Mouse (Mus musculus) MEL (cell line): ENCODE data around the gene Rpusd4. TPM values are rescaled to one million over a fixed set of nuclear protein-coding genes. Genes with fewer than 3 reads are reported as not detected.

ENCODE experiments used
- DNase-seq: peaks from one replicate; pipeline ENCODE4 v3.0.0; 2011; ENCODE audit warnings: low read depth, low spot score
- H3K27ac ChIP-seq: 2 replicates; pipeline ENCODE4 v1.5.1; 2012; ENCODE audit warnings: low read depth, mild to moderate bottlenecking, control low read depth, low read length, moderate library complexity; ENCODE audit not compliant: control insufficient read depth
- H3K27me3 ChIP-seq, 2 experiments: fragments of 150-350 bp in 1 of 2; sonication (generic) in 1 of 2; 2 replicates each; pipeline ENCODE4 v1.6.1; 2012; ENCODE audit warnings: low read length in 2 of 2, mild to moderate bottlenecking in 2 of 2, improper control_type of control experiment in 1 of 2, moderate library complexity in 1 of 2; ENCODE audit not compliant: insufficient read depth in 2 of 2, control insufficient read depth in 1 of 2
- H3K36me3 ChIP-seq, 2 experiments: 2 replicates each; pipeline ENCODE4 v1.6.1; 2012 to 2014; ENCODE audit warnings: low read length in 2 of 2, improper control_type of control experiment in 1 of 2, inconsistent platforms in 1 of 2, mild to moderate bottlenecking in 1 of 2; ENCODE audit not compliant: insufficient read depth in 2 of 2, control insufficient read depth in 1 of 2
- H3K4me1 ChIP-seq, 2 experiments: fragments of 150-350 bp in 1 of 2; sonication (generic) in 1 of 2; 2 replicates each; pipeline ENCODE4 v1.6.1; 2012; ENCODE audit warnings: low read length in 2 of 2, improper control_type of control experiment in 1 of 2, mild to moderate bottlenecking in 1 of 2; ENCODE audit not compliant: insufficient read depth in 2 of 2, control insufficient read depth in 1 of 2
- H3K4me3 ChIP-seq, 2 experiments: fragments of 150-350 bp in 1 of 2; sonication (generic) in 1 of 2; 2 replicates each; pipeline ENCODE4 v1.5.1; 2012; ENCODE audit warnings: low read depth in 2 of 2, low read length in 2 of 2, mild to moderate bottlenecking in 2 of 2, moderate library complexity in 2 of 2, control low read depth in 1 of 2, improper control_type of control experiment in 1 of 2; ENCODE audit not compliant: control insufficient read depth in 1 of 2, insufficient read depth in 1 of 2
- H3K79me2 ChIP-seq: 2 replicates; pipeline ENCODE4 v1.6.1; 2012; ENCODE audit warnings: mild to moderate bottlenecking, low read length, moderate library complexity; ENCODE audit not compliant: control insufficient read depth, poor library complexity, insufficient read depth
- H3K9ac ChIP-seq: 2 replicates; pipeline ENCODE4 v1.6.1; 2012; ENCODE audit warnings: low read depth, mild to moderate bottlenecking, control low read depth, low read length, moderate library complexity; ENCODE audit not compliant: control insufficient read depth, poor library complexity, severe bottlenecking
- H3K9me3 ChIP-seq: fragments of 150-350 bp; sonication (generic); replicated peaks from 2 replicates; pipeline ENCODE4 v1.6.1; 2012; ENCODE audit warnings: mild to moderate bottlenecking, low read length, improper control_type of control experiment, moderate library complexity; ENCODE audit not compliant: insufficient read depth
- E2F4 ChIP-seq: IDR thresholded peaks from 2 replicates; pipeline ENCODE4 v1.6.1; 2011; ENCODE audit warnings: low read depth, low read length, improper control_type of control experiment, borderline replicate concordance
- EP300 ChIP-seq, 2 experiments: IDR thresholded peaks; 2 replicates each; pipeline ENCODE4 v1.6.1; 2011; ENCODE audit warnings: improper control_type of control experiment in 2 of 2, low read length in 2 of 2, low read depth in 1 of 2, mild to moderate bottlenecking in 1 of 2
- GABPA ChIP-seq: IDR thresholded peaks from 2 replicates; pipeline ENCODE4 v1.6.1; 2012; ENCODE audit warnings: low read depth, mild to moderate bottlenecking, inconsistent platforms, low read length, improper control_type of control experiment, moderate library complexity
- HCFC1 ChIP-seq: IDR thresholded peaks from 2 replicates; pipeline ENCODE4 v1.6.1; 2012; ENCODE audit warnings: low read depth, mild to moderate bottlenecking, inconsistent platforms, low read length, improper control_type of control experiment, moderate library complexity
- JUND ChIP-seq: IDR thresholded peaks from 2 replicates; pipeline ENCODE4 v1.6.1; 2011; ENCODE audit warnings: low read depth, mild to moderate bottlenecking, improper control_type of control experiment, low read length
- KAT2A ChIP-seq: conservative IDR thresholded peaks from 2 replicates; pipeline ENCODE4 v1.6.1; 2012; ENCODE audit warnings: low read depth, low read length, improper control_type of control experiment, inconsistent platforms
- MAFK ChIP-seq: IDR thresholded peaks from 2 replicates; pipeline ENCODE4 v1.6.1; 2011; ENCODE audit warnings: low read depth, mild to moderate bottlenecking, low read length, improper control_type of control experiment, borderline replicate concordance
- MAX ChIP-seq: IDR thresholded peaks from 2 replicates; pipeline ENCODE4 v1.6.1; 2011; ENCODE audit warnings: low read length, improper control_type of control experiment
- MEF2A ChIP-seq: IDR thresholded peaks from 2 replicates; pipeline ENCODE4 v1.6.1; 2014; ENCODE audit warnings: low read depth, mild to moderate bottlenecking, inconsistent platforms, low read length, improper control_type of control experiment; ENCODE audit not compliant: poor library complexity, insufficient replicate concordance, severe bottlenecking; ENCODE audit errors: extremely low read depth
- MYB ChIP-seq: IDR thresholded peaks from 2 replicates; pipeline ENCODE4 v1.6.1; 2011; ENCODE audit warnings: mild to moderate bottlenecking, low read depth, low read length, improper control_type of control experiment
- MYC ChIP-seq: IDR thresholded peaks from 2 replicates; pipeline ENCODE4 v1.6.1; 2011; ENCODE audit warnings: low read depth, mild to moderate bottlenecking, low read length, improper control_type of control experiment, moderate library complexity
- NRF1 ChIP-seq: IDR thresholded peaks from 2 replicates; pipeline ENCODE4 v1.6.1; 2014; ENCODE audit warnings: low read depth, mild to moderate bottlenecking, inconsistent platforms, low read length, improper control_type of control experiment, moderate library complexity; ENCODE audit not compliant: poor library complexity, insufficient read depth, severe bottlenecking
- POLR2AphosphoS2 ChIP-seq: IDR thresholded peaks from 2 replicates; pipeline ENCODE4 v1.6.1; 2011; ENCODE audit warnings: low read length, improper control_type of control experiment
- RAD21 ChIP-seq: IDR thresholded peaks from 2 replicates; pipeline ENCODE4 v1.6.1; 2011; ENCODE audit warnings: mild to moderate bottlenecking, low read depth, low read length, improper control_type of control experiment
- SIN3A ChIP-seq: IDR thresholded peaks from 2 replicates; pipeline ENCODE4 v1.6.1; 2012; ENCODE audit warnings: low read length, improper control_type of control experiment, inconsistent platforms
- TAL1 ChIP-seq: IDR thresholded peaks from 2 replicates; pipeline ENCODE4 v1.6.1; 2012; ENCODE audit warnings: mild to moderate bottlenecking, inconsistent platforms, low read length, moderate library complexity, mixed read lengths
- TCF12 ChIP-seq: IDR thresholded peaks from 2 replicates; pipeline ENCODE4 v1.6.1; 2014; ENCODE audit warnings: low read depth, mild to moderate bottlenecking, inconsistent platforms, low read length, improper control_type of control experiment, moderate library complexity
- ZMIZ1 ChIP-seq: IDR thresholded peaks from 2 replicates; pipeline ENCODE4 v1.6.1; 2012; ENCODE audit warnings: low read depth, mild to moderate bottlenecking, inconsistent platforms, low read length, improper control_type of control experiment, moderate library complexity
- ZNF384 ChIP-seq: IDR thresholded peaks from 2 replicates; pipeline ENCODE4 v1.6.1; 2012; ENCODE audit warnings: low read depth, mild to moderate bottlenecking, inconsistent platforms, low read length, improper control_type of control experiment
- polyA plus RNA-seq, 2 experiments: library from polyadenylated mRNA; stranded (reverse) in 1 of 2; unstranded in 1 of 2; fragments of >175 nt in 1 of 2; fragments of >200 nt in 1 of 2; gene quantifications; 2 replicates each; pipeline versions ENCODE4 v1.2.1 to v1.2.4; 2012; ENCODE audit warnings: low replicate concordance in 2 of 2, low read depth in 1 of 2; ENCODE audit not compliant: insufficient read length in 2 of 2, insufficient read depth in 1 of 2, missing spikeins in 1 of 2
- total RNA-seq: library from RNA; depleted of rRNA; stranded (reverse); fragments of 300-350 nt; gene quantifications from 2 replicates; pipeline ENCODE4 v1.2.3, GENCODE M21; 2012

The Rpusd4 gene
- total and polyA plus RNA-seq, 3 experiments, result 36.3 to 40.9 TPM; not detected in 1

DNA sequence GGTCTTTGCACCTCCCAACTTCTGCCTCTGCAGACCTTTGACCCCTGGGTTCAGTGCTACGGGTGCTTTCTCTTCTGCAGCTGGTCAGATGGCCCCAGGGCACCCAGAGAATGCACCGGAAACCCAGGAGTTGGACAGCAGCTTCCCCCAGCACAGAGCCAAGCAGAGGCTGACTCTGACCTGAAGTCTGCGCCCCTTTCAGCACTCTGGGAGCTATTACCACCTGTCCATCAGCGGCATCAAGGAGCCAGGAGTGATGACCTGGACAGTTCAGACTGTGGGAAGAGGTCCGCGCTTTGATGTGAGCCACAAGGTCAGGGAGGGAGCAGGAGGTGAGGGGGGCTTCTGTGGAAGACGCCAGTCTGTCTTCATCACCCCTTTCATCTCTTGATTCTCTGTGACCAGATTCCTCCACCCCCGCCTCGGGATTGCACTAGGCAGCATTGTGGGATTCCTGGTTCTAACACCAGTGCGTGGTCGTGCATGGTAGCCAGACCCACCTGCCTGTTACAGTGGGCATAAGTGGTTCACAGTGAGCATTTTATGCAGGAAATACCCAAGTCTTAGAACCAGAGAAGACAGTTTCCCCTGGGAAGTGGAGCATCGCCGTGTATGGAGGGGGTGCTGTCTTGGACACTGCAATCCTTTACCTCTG lies 15.9 kb downstream of the Rpusd4 start:
- no peak overlapping the region for H3K4me3 ChIP-seq
- DNase-seq, result no peak
- H3K79me2 ChIP-seq, result no peaks in the 10 kb centered on the region
- H3K27me3 ChIP-seq, result no peaks in the 10 kb centered on the region
- no peaks in the 10 kb centered on the region for H3K9me3 ChIP-seq
- no peaks in the 10 kb centered on the region for H3K36me3 ChIP-seq
- no peak for TF ChIP-seq E2F4
- TF ChIP-seq ZMIZ1, result no peak
- no peak for TF ChIP-seq MAFK
- TF ChIP-seq SIN3A, result no peak
- no peak for TF ChIP-seq ZNF384
- TF ChIP-seq JUND, result no peak
- no peak for TF ChIP-seq MYC
- no peak for TF ChIP-seq MYB
- TF ChIP-seq TAL1, result no peak
- no peak for TF ChIP-seq NRF1
- TF ChIP-seq MAX, result no peak
- no peak for TF ChIP-seq POLR2AphosphoS2
- no peak for TF ChIP-seq TCF12
- TF ChIP-seq GABPA, result no peak
- H3K9ac ChIP-seq, result no peak overlapping the region
- no peaks in the 10 kb centered on the region for H3K4me1 ChIP-seq
- H3K27ac ChIP-seq, result no peak overlapping the region

DNA sequence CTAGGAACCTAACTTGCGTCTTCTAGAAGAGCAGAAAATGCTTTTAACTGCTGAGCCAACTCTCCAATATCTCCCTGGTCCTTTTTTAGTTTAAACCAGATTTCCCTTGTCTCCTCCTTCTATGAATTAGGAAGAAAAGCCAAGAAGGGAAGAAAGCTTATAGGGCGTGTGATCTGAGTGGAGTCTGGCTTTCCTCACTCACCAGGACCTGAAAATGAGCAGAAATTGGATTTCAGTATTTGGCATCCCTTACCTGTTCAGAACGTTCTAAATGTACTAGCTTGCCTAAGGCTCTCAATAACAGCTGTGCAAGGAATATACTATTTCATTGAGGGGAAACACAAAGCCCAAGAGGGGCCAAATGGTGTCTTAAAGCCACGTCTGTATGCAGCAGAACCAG lies 16.7 kb downstream of the Rpusd4 start:
- TF ChIP-seq POLR2AphosphoS2 (no peak), HCFC1 (no peak), MYB (no peak), RAD21 (no peak), SIN3A (no peak), EP300 (IDR thresholded peaks at IDR 0.05; ENCODE audit: low read depth in 1 of 2, low read length in 2 of 2) (no peak), MAX (no peak), KAT2A (no peak), MEF2A (no peak)

More for the DNA sequence above, 16.7 kb downstream of the Rpusd4 start:
- DNase-seq, result no peak
- H3K79me2 ChIP-seq, result no peaks in the 10 kb centered on the region
- no peaks in the 10 kb centered on the region for H3K36me3 ChIP-seq
- H3K4me3 ChIP-seq, result no peak overlapping the region
- no peak overlapping the region for H3K9ac ChIP-seq
- H3K27me3 ChIP-seq, result no peaks in the 10 kb centered on the region
- no peak overlapping the region for H3K27ac ChIP-seq
- H3K4me1 ChIP-seq, result no peaks in the 10 kb centered on the region
- H3K9me3 ChIP-seq, result no peaks in the 10 kb centered on the region
